Mouse (Mus musculus): Measurements from ENCODE around the gene Ciapin1.
"Not testable (repeated sequence)": the region's sequence is repeated elsewhere in the genome, so short reads cannot be mapped to it uniquely, and the experiment has no call there.

Ciapin1 gene

DNA sequence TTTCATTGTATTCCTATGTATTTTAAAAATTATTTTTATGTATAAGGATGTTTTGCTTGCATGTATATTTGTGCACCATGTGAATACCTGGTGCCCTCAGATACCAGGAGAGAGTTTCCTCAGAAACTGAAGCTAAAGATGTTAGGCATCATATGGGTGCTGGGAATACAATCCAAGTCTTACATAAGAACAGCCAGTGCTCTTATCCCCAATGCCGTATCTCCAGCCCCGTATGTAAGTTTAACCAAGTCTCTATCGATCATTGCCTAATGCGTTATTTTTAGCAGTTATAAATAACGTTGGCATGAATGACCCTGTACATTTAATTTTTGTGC, 18.8 kb upstream of the Ciapin1 start:
- DNase-seq, result no peak

DNA sequence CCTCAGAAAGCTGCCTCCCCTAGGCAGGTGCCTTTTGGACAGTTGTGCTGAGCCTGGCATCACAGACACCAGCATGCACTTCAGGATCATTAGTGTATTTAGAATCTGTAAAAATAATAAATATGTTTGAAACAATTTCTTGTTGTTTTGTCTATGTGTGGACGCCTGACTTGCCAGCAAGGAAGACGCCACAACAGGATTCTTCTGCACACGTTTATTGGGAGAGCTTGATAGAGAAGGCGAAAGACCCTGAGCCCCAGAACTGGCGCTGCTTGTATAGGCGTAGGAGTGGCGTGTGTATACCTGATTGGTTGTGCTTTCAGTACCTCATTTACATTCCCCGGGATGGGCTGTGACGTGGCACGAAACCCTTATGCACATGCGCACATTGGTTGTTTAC, 16.6 kb upstream of the Ciapin1 start:
- DNase-seq, result not testable (repeated sequence)

GRCm38 (mm10) chr8:94850049-94850448, 11.9 kb upstream of the Ciapin1 start:
- DNase-seq, result no peak

- no peak for DNase-seq
Observed at GRCm38 (mm10) chr8:94841183-94841582, 3.0 kb upstream of the Ciapin1 start.

DNA sequence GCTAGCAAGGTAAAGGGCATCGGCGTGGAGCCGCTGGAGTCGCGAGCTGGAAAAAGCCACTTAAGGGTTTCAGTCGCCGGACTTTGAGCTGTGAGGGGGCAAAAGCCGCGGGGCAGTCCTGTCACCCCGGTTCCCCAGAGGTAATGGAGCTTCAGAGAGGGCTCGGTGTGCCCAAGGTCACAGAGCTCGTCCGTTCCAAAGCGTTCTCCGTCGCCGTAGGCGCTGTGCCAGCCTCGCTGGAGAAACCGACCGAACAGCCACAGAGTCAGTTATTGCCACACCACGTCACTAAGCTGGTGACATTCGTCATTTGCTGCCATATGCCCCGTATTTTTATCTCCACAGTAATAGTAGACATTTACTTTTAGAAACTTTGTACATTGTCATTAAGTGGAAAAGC, 442 bp upstream of the Ciapin1 start:
- peak; percentile 79 for DNase-seq

- no peak for DNase-seq
Observed at GRCm38 (mm10) chr8:94836456-94837240, 1.5 kb downstream of the Ciapin1 start.

DNA sequence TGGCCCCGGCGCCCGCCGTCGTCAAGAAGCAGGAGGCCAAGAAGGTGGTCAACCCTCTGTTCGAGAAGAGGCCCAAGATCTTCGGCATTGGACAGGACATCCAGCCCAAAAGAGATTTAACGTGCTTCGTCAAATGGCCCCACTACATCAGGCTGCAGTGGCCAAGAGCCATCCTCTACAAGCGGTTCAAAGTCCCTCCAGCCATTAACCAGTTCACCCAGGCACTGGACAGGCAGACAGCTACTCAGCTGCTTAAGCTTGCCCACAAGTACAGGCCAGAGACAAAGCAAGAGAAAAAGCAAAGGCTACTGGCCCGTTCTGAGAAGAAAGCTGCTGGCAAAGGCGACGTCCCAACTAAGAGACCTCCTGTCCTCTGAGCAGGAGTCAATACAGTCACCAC, 2.4 kb downstream of the Ciapin1 start:
- DNase-seq, result not testable (repeated sequence)

GRCm38 (mm10) chr8:94833901-94834405, 4.2 kb downstream of the Ciapin1 start:
- not testable (repeated sequence) for DNase-seq

DNA sequence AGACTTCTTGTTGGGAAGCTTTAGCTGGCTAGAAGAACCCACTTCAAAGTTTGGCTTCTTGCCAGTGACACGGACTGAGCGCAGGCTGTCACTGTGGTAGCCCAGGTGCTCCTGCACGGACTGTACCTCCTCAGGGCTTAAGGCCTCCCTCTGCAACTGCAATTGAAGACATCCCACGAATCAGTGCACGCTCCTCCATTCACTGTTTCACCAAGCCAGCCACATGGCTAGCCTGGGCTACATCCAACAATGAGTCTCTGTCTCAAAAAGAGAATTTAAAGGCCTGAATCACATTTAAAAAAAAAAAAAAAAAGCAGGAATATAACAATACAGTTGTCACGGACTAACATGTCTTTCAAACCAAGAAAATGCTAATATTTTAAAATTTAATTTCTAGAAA, 9.9 kb downstream of the Ciapin1 start:
- DNase-seq, result no peak

DNA sequence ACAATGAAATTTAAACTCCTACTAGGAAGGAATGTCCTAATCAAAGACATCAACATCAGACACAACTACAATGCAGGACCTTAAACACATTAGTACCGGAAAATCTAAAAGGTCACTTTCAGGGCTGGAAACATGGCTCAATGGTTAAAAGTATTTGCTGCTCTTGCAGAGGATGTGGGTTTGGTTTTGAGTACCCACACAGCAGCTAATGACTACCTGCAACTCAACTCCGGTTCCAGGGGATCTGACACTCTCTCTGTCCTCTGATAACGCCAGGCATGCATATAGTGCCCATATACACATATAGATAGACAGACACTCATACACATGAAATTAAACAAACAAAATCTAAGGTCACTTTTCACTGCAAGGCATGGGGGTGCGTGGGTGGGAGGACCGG, 11.9 kb downstream of the Ciapin1 start:
- DNase-seq, result no peak

- no peak for DNase-seq
Observed at GRCm38 (mm10) chr8:94825170-94825569, 13.0 kb downstream of the Ciapin1 start.

GRCm38 (mm10) chr8:94822637-94823560, 15.3 kb downstream of the Ciapin1 start:
- no peak for DNase-seq

DNA sequence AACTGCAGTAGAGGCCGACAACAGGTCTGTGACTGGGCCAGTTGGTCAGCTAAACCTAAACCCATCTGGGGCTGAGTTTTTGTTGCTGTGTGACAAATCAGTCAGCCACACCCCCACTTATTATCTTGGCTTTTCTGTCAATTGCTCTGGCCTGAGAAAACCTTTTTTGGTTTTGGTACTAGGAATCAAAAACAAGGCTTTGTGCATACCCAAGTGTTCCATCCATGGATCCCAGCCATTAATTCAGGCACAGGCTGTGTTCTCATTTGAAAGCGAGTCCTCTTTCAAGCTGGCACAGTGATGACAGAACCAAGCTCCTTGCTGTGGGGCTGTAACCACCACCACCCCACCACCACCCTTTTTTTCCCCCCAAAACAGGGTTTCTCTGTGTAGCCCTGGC, 16.8 kb downstream of the Ciapin1 start:
- no peak for DNase-seq

DNA sequence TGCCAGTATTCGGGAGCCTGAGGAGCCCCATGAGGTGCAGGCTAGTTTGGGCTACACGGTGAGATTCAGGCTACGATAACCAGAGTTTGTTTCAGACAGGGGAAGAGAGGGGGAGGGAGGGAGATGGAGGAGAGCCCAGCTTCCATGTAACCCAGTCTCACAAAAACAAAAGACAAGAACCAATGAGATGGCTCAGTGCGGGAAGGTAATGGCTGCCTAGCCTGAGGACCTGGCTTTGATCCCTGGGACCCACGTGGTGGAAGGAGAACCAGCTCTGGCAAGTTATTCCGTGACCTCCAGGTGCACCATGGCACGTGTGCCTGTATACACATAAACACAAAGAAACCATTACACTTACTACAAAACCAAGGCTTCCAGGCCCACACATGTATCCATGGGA, 17.6 kb downstream of the Ciapin1 start:
- no peak for DNase-seq

GRCm38 (mm10) chr8:94819671-94820179, 18.4 kb downstream of the Ciapin1 start:
- no peak for DNase-seq

DNA sequence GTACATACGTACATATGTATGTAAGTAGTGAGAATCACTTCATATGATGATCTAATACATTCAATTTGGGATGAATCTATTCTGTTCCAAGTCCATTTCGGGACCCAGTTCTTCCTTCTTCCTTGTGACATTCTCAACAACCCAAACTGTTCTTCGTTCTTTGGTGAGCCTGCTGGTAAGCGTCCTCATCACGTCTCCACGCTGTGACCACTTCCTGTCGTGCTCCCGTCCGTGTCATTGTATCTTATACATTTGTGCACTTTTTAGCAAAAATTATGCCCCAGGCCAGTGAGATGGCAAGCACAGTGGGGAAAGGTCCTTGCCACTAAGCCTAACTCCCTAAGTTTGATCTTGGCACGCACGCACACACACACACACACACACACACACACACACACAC, 20.2 kb downstream of the Ciapin1 start:
- DNase-seq, result no peak

GRCm38 (mm10) chr8:94814556-94814955, 23.6 kb downstream of the Ciapin1 start:
- DNase-seq, result peak; percentile 47

DNA sequence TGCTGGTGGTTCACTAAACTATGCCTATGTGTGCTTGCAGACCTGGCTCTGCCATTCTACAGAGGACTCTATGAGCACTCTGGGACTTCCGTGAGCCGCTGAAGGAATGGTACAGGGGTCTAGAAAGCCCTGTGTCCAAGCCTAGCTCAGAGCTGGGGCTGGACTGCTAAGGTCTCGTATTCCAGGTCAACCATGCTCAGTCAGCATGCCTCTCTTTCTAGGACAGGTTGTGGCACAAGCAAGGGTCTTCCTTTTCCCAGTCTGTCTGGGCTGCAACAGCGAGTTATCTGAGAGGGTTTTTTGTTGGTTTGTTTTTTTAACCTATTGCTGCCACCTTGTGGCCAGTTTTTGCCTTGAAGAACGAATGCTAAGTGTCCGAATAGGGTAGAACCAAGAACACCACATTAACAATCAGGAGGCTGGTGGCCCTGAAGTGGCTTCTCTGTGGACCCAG, 25.5 kb downstream of the Ciapin1 start:
- DNase-seq, result peak; percentile 93

DNA sequence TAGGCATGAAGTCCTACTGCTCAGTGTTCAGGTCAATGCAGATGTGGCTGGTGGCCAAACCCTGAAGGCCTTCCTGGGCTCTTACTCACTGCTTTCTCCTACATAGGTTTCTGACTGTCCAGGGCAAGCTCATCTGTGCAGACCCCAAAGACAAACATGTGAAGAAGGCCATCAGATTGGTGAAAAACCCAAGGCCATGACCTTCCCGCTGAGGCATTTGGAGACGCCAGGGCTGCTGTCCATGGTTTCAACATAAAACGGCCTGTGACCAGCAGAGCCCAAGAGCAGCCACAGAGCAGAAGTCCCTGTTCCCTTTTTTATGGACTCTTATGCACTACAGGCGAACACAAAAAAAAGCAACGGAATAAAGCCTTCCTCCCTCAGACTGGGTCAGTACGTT, 26.5 kb downstream of the Ciapin1 start:
- no peak for DNase-seq

- DNase-seq, result no peak
Observed at GRCm38 (mm10) chr8:94810855-94811254, 27.3 kb downstream of the Ciapin1 start.

GRCm38 (mm10) chr8:94810153-94810552, 28.0 kb downstream of the Ciapin1 start, which contains the start of gene Ccl17:
Gene Ccl17, plus strand, starts transcription at chr8:94810453.
- DNase-seq, result no peak

DNA sequence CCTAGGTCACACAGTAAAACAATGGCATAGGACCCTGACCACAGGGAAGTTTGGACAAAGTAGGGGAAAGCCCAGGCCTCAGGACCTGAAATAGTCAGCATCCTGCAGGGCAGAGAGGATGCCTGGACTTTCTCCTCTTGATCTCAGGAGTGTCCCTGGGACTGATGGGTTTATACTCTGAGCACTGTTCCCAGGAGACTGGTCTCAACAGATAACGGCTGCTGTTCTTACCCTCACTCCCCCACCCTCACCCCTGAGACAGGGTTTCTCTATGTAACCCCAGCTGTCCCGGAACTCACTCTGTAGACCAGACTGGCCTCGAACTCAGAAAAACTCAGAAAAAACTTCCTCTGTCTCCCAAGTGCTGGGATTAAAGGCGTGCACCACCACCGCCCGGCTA, 29.8 kb downstream of the Ciapin1 start:
- DNase-seq, result no peak

- no peak for DNase-seq
Observed at GRCm38 (mm10) chr8:94807506-94807905, 30.7 kb downstream of the Ciapin1 start.

DNA sequence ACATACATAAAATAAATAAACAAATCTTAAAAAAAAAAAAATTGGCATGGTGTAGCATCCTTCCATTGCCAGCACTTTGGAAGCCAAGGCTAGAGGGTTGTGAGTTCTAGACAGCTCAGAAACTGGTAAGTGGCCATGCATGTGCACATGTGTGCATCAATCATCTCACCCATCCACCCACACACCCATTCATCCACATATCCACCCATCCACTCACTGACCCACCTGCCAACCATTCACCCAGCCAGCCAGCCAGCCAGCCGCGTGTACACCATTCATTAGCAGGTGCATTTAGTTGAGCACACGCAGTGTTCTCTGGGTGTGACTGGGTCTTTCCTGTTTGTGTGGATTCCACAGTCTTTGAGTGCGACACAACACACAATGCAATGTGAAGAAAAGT, 32.3 kb downstream of the Ciapin1 start:
- no peak for DNase-seq

Measured in cerebellum, adult 8-10 months (tissue).